Mouse (Mus musculus) right cerebral cortex, postnatal 4 days (tissue): Measurements from ENCODE around the gene Ndufs1.
A peak's percentile ranks its signal among the peaks of the same experiment; 100 is the strongest.

Experiments used
- DNase-seq: peaks from one replicate; pipeline ENCODE4 v3.0.0-alpha.2; 2022

Gene Ndufs1

GRCm38 (mm10) chr1:63115096-63115495 lies 61.5 kb downstream of the Ndufs1 start:
- no peak for DNase-seq

GRCm38 (mm10) chr1:63114136-63114781 lies 62.4 kb downstream of the Ndufs1 start, which contains the start of gene Ino80d:
Gene Ino80d, minus strand, starts transcription at chr1:63114667.
- DNase-seq: peak; percentile 70

DNA sequence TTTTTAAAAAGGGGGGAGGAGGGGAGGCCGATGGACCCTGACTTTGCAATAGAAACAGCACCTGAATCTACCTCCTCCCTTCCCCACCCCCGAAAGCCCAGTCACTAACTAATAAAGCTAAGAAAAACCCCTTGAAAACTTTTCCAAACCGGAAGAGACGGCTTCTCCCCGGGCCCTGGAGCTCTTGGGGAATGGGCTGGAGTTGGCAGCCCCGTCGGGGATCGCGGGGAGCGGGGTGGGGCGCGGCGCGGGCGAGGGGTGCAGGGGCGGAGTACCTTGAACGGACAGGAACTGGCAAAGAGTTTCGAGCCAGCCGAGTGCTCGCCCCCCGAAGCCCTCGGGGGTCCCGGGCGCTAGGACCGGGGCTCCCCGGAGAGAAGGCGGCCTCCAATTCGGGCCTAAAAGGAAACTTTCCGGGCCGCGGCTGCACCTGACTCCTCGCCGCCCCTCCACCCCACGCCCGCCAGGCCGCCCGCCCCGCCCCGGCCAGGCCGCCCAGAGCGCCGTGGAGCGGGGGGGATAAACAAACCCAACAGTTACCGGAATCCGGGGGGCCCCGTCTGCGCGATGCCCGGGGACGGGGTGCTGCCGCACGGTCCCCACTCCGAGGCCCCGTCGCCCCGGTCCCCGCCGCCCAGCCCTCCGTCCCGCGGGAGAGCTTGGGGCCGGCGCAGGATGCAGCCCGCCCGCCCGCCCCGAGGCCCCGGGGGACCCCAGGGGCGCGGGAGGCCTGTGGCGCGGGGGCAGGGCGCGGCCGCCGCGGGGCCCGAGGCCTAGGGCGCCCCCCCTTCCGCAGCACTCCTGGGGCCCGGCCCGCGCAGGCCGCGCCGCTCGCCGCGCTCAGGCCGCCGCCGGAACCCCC lies 63.1 kb downstream of the Ndufs1 start:
- DNase-seq: peak; percentile 61

- DNase-seq: peak; percentile 17
These were observed 63.8 kb downstream of the Ndufs1 start for GRCm38 (mm10) chr1:63112865-63113261.

GRCm38 (mm10) chr1:63112151-63112864 lies 64.3 kb downstream of the Ndufs1 start:
- DNase-seq: no peak

- peak; percentile 30 for DNase-seq
These were observed 65.9 kb downstream of the Ndufs1 start for GRCm38 (mm10) chr1:63110536-63111285.

DNA sequence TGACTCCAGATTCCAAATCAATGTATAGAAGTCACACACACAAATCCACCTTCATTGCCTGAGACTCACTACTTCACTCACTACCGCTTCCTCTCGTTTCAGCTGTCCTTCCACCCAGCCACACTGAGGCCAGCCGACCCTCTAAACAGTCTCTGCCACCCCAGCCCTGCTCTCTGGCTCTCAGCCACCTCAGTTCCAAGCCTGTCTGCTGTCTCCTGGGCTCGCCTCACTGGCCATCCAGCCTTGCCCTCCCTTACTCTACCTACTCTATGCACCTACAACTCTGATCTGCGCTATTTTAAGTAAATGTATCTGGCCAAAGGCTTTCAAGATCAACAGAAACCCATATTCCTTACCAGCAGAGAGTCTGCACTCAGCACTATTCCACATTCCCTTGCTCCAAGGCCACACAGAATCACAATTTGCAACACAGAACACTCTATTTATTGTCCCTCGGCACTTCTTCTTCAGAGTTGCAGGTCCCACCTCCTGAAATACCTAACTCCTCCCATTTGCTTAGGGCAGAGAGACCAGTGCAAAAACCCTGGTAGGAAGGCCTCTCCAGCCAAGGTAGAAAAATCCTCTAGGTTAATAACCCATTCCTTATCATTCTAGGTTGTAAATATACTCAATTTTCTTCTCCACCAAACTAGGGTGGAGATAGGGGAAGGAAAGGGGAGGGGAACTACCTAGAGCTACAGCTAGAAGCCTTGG lies 68.9 kb downstream of the Ndufs1 start:
- no peak for DNase-seq

GRCm38 (mm10) chr1:63102758-63103451 lies 73.7 kb downstream of the Ndufs1 start:
- no peak for DNase-seq

DNA sequence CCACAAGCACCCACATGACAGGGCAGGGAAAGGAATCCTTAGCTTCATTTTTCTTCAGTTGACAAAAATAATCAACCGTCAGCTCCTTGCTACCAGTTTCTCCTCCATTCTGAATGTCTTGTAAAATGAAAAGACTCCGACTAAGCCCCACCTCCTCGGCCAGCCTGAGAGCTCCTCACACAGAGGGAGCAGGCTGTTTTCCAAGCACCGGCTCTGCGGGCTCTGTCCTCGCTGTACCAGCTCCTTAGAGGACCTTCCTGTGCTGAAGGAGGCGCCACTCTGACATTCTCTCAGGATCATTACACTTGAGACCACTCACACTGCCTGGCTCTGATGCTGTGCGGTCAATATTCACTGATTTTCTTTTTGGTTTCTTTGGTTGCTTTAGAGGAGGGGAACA lies 76.4 kb downstream of the Ndufs1 start:
- DNase-seq: no peak

DNA sequence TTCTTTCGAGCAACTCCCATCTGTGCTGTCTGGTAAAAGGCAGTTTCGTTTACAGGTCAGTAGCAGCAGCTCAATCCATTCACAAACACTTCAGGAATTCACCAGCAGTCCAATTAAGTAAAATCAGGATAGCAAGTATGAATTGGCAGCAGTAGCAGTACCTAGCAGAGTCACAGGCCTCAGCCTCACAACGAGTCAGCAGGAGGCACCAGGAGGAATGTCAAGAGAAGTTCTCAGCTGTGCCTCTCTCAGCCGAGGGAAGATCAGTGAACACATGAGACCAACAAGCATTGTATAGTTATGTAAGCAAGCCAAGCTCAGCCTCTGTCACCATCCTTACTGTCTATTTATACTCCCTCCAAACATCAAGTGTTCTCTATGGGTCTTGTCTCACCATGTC lies 77.8 kb downstream of the Ndufs1 start:
- no peak for DNase-seq

GRCm38 (mm10) chr1:63096071-63096470 lies 80.6 kb downstream of the Ndufs1 start:
- DNase-seq: no peak
